Mouse (Mus musculus): Measurements from ENCODE around the gene Raet1e. TPM values are rescaled to one million over a fixed set of nuclear protein-coding genes. Genes with fewer than 3 reads are reported as not detected.
"Not testable (repeated sequence)": the region's sequence is repeated elsewhere in the genome, so short reads cannot be mapped to it uniquely, and the experiment has no call there.

The Raet1e gene
- polyA plus RNA-seq, 1 experiment from 2014 or later: 0.98 TPM

DNA sequence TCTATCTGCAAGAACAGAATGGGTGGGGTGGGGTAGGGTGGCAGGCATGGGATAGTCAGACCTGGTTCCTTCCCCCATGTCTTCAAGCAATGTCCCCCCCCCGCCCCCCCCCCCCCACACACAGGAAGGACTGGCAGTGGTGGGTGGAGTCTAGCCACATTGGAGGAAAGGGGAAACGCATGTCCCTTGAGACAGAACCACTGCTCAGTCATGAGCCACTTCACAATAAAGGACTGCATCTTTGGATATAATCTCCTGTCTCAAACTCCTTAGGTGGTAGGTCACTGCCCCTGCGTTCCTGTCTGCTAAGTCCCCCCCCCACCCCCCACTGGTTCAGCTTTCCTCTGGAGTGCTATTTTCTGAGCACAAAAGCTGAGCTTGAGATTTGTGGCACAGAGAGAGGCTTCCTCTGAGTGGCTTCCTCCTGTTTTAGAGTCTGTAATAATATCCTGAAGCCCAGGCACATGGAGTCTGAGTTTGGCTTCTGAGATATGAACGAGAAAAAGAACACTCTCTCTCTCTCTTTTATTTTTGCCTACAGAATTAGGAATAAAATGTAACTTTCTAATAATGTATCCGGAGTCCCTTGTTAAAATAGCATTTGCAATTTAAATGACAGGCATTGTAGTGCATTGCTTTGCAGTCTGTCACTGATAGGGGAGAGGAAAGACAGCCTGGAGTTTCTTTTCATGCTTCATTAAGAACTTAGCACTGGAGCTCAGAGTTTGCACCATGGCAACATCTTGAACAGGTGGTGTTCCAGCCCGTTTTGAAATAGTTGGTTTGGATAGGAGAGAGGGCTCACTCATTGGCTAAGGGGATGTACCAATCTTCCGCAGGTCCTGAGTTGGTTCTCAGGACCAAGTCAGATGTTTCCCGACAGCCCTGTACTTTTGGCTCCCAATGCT is 112.8 kb downstream of the Raet1e start:
- 6% methylated on average over 8 of the region's 8 CpGs for WGBS
- H3K4me3 ChIP-seq (replicated peaks; ENCODE audit: low read length); H3K36me3 ChIP-seq (replicated peaks; ENCODE audit: control insufficient read depth, insufficient read depth); H3K9ac ChIP-seq; H3K27ac ChIP-seq; DNase-seq (ENCODE audit: low spot score); H3K4me2 ChIP-seq (replicated peaks); H3K9me3 ChIP-seq (ENCODE audit: control insufficient read depth, low read length); H3K4me1 ChIP-seq (replicated peaks; ENCODE audit: control insufficient read depth, insufficient read depth, low read length): not testable (repeated sequence)
- H3K27me3 ChIP-seq (ENCODE audit: control insufficient read depth, insufficient read depth, low read length): peaks cover 15% of the 10 kb centered on the region
- ATAC-seq (ENCODE audit: low FRiP score): peak; percentile 49; the same call in 1 of the 2 replicates

DNA sequence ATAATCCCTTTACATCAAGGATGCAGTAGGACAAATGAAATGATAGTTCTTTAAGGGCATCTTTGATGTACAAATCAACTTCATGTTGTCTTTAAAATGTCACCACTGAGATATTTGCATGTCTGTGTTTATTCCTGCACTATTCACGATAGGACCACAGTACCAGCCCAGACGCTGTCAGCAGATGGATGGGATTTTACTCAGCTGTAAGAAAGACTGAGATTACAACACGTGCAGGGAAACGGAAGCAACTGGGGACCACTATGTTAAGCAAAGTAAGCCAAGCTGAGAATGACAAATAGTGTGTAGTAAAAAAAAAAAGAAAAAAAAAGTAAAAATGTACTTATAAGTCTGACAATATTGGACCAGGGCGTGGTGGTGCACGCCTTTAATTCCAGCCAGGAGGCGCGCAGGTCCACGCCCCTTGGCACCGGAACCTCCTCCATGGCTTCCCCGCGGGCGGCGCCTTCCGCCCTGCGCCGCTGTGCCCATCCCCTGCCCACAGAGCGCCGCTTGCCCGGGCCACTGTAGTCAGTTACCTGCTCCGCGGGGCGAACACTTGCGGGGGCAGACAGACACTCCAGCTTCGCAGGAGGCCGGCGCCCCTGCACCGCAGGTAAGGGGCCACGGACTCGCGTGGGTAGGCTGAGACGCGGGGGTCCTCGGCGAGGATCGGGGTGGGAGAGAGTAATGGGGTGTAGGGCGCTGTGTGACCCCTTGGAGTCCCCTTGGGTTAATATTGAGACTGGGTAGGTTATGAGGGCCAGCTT is 114.7 kb downstream of the Raet1e start:
- not testable (repeated sequence) for DNase-seq (ENCODE audit: low spot score); H3K9me3 ChIP-seq (ENCODE audit: control insufficient read depth, low read length); H3K27ac ChIP-seq; H3K36me3 ChIP-seq (replicated peaks; ENCODE audit: control insufficient read depth, insufficient read depth); H3K4me1 ChIP-seq (replicated peaks; ENCODE audit: control insufficient read depth, insufficient read depth, low read length)
- peak overlapping the region; percentile 42 for H3K4me3 ChIP-seq (replicated peaks; ENCODE audit: low read length)
- H3K4me2 ChIP-seq (replicated peaks): peak overlapping the region; percentile 92
- ATAC-seq (ENCODE audit: low FRiP score): peak; percentile 54; the same call in 1 of the 2 replicates
- H3K9ac ChIP-seq: peak overlapping the region; percentile 46
- 1% methylated on average over 37 of the region's 37 CpGs for WGBS
- H3K27me3 ChIP-seq (ENCODE audit: control insufficient read depth, insufficient read depth, low read length): peaks cover 15% of the 10 kb centered on the region

DNA sequence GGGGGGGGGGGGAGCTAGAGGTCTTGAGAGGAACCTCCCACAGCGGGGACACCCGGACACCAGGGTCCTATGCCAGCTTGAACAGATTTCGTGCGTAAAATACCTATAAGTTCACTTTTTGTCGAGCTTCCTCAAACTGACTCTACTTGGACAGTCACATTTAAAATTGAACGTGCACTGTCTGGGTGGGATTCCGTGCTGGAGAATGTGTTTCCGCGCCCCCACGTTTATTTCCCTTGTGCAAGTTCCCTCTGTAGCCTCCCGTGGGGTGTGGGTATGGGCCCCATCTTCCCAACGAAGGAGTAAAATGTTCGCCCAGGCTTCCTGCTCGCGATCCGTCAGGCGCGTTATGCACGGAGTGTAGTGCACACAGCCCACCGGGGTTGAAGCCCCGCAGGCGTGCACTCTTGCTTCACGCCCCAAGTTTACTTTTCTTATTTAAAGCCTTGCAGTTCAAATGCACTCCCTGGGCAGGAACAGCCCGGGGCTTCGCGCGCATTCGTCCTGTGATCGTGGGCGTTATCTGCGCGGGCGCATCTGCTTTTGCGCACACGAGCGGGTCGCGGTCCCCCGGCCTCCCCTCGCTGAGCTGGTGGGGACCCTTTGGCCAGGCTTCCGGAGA is 115.4 kb downstream of the Raet1e start:
- WGBS: under 1% methylated on average over 41 of the region's 41 CpGs
- no peak for ATAC-seq (ENCODE audit: low FRiP score)
- H3K4me1 ChIP-seq (replicated peaks; ENCODE audit: control insufficient read depth, insufficient read depth, low read length): peaks cover 3% of the 10 kb centered on the region; the same call in 1 of the 2 replicates

DNA sequence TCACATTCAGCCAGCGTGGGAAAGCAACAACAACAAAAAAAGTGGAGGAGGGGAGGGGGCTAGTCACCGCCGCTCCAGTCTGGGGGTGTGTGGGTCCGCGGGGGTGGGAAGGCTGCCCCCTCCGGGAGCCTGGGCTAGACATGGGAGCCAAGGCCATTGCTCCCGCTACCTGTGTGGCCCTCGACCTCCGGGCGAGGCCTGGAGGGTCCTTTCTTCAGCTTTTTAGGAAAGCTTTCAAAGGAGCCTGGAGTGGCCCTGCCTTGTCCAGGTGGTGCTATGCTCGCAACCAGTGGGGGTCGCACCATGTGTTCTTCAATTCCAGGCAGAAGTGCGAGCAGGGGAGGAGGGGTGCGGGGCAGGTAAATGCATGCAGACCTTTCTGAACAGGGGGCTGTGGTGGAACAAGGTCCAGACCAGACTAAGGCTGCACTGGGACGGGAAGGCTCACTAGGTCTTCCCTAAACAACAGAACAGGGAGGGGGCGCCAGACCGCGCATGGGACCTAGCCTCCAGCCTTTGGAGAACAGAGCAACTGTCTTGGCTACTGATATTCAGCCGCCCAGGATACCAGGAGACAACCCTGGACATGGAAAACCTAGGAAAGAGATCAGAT is 116.2 kb downstream of the Raet1e start:
- Histone ChIP-seq H3K36me3 (replicated peaks; ENCODE audit: control insufficient read depth, insufficient read depth) (no peaks in the 10 kb centered on the region), H3K27ac (no peak overlapping the region), H3K9ac (no peak overlapping the region), H3K4me2 (replicated peaks) (peak overlapping the region; percentile 92), H3K4me1 (replicated peaks; ENCODE audit: control insufficient read depth, insufficient read depth, low read length) (peaks cover 3% of the 10 kb centered on the region; the same call in 1 of the 2 replicates), H3K27me3 (ENCODE audit: control insufficient read depth, insufficient read depth, low read length) (peaks cover 15% of the 10 kb centered on the region), H3K9me3 (ENCODE audit: control insufficient read depth, low read length) (no peaks in the 10 kb centered on the region), H3K4me3 (replicated peaks; ENCODE audit: low read length) (peak overlapping the region; percentile 42)
- no peak for DNase-seq (ENCODE audit: low spot score)
- no peak for ATAC-seq (ENCODE audit: low FRiP score)
- 5% methylated on average over 19 of the region's 19 CpGs for WGBS

More for the DNA sequence above, 115.4 kb downstream of the Raet1e start:
- Histone ChIP-seq H3K27me3 (ENCODE audit: control insufficient read depth, insufficient read depth, low read length) (peaks cover 15% of the 10 kb centered on the region), H3K27ac (no peak overlapping the region), H3K36me3 (replicated peaks; ENCODE audit: control insufficient read depth, insufficient read depth) (no peaks in the 10 kb centered on the region), H3K4me3 (replicated peaks; ENCODE audit: low read length) (peak overlapping the region; percentile 42), H3K4me2 (replicated peaks) (peak overlapping the region; percentile 92), H3K9me3 (ENCODE audit: control insufficient read depth, low read length) (no peaks in the 10 kb centered on the region), H3K9ac (peak overlapping the region; percentile 17)
- no peak for DNase-seq (ENCODE audit: low spot score)

DNA sequence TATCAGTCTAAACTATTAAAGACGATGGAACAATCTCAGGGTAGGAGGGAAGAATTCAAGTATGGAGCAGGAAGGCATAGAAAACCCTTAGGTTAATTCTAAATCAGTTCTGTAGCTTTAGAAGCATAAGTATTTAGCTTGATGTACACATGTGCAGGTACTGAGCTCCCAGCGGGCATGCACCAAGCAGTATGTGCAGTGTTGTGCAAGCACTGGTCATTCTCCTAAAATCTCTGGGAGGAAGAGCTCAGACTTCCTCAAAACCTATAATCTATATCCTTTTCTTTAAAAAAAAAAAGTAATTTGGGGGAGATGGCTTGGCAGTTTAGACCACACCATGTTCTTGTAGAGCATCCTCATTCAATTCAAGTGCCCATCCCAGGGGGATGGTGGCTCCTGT is 120.1 kb downstream of the Raet1e start:
- H3K4me2 ChIP-seq (replicated peaks); H3K27ac ChIP-seq; H3K4me3 ChIP-seq (replicated peaks; ENCODE audit: low read length); H3K9me3 ChIP-seq (ENCODE audit: control insufficient read depth, low read length); H3K4me1 ChIP-seq (replicated peaks; ENCODE audit: control insufficient read depth, insufficient read depth, low read length); H3K36me3 ChIP-seq (replicated peaks; ENCODE audit: control insufficient read depth, insufficient read depth); H3K9ac ChIP-seq; ATAC-seq (ENCODE audit: low FRiP score); DNase-seq (ENCODE audit: low spot score): not testable (repeated sequence)
- peaks cover 11% of the 10 kb centered on the region for H3K27me3 ChIP-seq (ENCODE audit: control insufficient read depth, insufficient read depth, low read length)
- WGBS: 88% methylated on average over 2 of the region's 2 CpGs

DNA sequence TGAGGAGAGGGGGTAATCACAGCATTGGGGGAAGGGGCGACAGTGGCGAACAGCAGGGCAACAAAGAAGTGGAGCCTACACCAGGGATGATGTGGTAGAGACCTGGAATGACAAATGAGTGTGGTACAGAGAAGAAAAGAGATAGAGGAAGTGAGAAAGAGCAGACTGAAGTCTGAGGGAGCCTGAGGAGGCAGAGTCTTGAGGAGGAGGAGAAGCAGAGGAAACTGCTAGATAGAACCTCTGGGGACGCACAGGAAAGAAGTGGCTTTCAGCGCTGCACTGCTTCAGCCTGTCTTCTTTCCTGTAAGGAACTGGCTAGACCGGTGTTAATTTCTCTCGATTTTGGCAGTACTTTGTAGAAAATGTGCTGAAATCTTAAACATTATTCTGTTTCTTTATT is 124.4 kb downstream of the Raet1e start:
- Histone ChIP-seq H3K27ac (no peak overlapping the region), H3K4me2 (replicated peaks) (no peak overlapping the region), H3K27me3 (ENCODE audit: control insufficient read depth, insufficient read depth, low read length) (no peaks in the 10 kb centered on the region), H3K36me3 (replicated peaks; ENCODE audit: control insufficient read depth, insufficient read depth) (no peaks in the 10 kb centered on the region), H3K9ac (no peak overlapping the region), H3K9me3 (ENCODE audit: control insufficient read depth, low read length) (no peaks in the 10 kb centered on the region), H3K4me1 (replicated peaks; ENCODE audit: control insufficient read depth, insufficient read depth, low read length) (no peaks in the 10 kb centered on the region), H3K4me3 (replicated peaks; ENCODE audit: low read length) (no peak overlapping the region)
- ATAC-seq (ENCODE audit: low FRiP score): no peak
- WGBS: 56% methylated on average over 6 of the region's 6 CpGs
- DNase-seq (ENCODE audit: low spot score): no peak

DNA sequence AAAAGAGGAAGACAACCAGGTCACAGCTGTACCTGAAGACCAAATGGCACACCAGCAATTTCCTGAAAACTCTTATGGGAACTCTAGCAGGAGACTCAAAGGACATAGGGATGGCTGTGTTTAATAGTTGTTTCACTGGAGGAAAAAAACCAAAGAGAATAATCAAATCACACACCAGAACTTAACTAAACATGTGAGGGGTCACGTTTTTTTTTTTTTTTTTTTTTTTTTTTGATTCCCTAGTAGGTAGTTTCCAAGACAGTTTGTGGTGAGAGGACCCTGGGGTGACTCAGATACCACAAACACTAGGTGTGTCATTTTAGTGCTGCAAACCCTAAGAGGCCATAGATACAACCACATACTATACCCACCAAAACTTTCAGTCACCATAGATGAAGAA is 137.3 kb downstream of the Raet1e start:
- H3K9ac ChIP-seq: no peak overlapping the region
- no peaks in the 10 kb centered on the region for H3K9me3 ChIP-seq (ENCODE audit: control insufficient read depth, low read length)
- no peaks in the 10 kb centered on the region for H3K27me3 ChIP-seq (ENCODE audit: control insufficient read depth, insufficient read depth, low read length)
- 27% methylated on average over 1 of the region's 1 CpGs for WGBS
- H3K36me3 ChIP-seq (replicated peaks; ENCODE audit: control insufficient read depth, insufficient read depth): no peaks in the 10 kb centered on the region
- no peak overlapping the region for H3K27ac ChIP-seq
- ATAC-seq (ENCODE audit: low FRiP score) (no peak), DNase-seq (ENCODE audit: low spot score) (no peak)
- H3K4me2 ChIP-seq (replicated peaks): no peak overlapping the region
- H3K4me1 ChIP-seq (replicated peaks; ENCODE audit: control insufficient read depth, insufficient read depth, low read length): no peaks in the 10 kb centered on the region
- no peak overlapping the region for H3K4me3 ChIP-seq (replicated peaks; ENCODE audit: low read length)

DNA sequence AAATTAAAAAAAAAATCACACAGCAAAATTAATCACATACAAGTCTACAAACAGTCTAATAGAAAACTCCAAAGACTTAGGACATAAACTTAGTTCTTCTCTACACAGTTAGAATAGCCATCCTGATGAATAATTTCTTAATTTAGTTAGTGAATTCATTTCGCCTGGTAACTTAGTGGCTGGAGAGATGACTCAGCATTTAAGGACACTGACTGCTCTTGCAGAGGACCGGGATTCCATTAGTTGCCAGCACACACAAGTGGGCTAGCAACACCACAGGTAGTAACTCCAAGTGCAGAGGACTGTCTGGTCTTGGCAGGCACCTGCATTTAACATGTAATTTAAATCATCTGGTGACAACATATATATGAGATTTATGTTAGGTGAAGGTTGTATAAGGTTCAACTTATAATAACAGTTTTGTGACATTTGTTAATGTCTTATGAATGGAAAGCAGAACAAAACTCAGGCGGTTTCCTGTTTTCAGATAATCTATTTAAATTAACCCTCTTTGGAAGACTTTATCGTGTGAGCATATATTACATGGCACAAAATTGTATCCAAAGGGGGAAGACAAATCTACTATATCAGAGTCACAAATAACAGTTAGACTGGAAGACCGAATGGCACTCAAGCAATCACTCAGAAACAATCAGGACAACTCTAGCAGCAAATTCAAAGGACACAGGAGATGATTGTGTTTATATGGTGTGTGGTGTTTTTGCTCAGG is 138.8 kb downstream of the Raet1e start:
- 82% methylated on average over 5 of the region's 5 CpGs for WGBS
- no peak for ATAC-seq (ENCODE audit: low FRiP score)
- Histone ChIP-seq H3K9me3 (ENCODE audit: control insufficient read depth, low read length) (no peaks in the 10 kb centered on the region), H3K9ac (no peak overlapping the region), H3K27ac (no peak overlapping the region), H3K4me2 (replicated peaks) (no peak overlapping the region), H3K36me3 (replicated peaks; ENCODE audit: control insufficient read depth, insufficient read depth) (no peaks in the 10 kb centered on the region), H3K4me3 (replicated peaks; ENCODE audit: low read length) (no peak overlapping the region), H3K27me3 (ENCODE audit: control insufficient read depth, insufficient read depth, low read length) (no peaks in the 10 kb centered on the region), H3K4me1 (replicated peaks; ENCODE audit: control insufficient read depth, insufficient read depth, low read length) (no peaks in the 10 kb centered on the region)
- no peak for DNase-seq (ENCODE audit: low spot score)
